Mouse (Mus musculus): Measurements from ENCODE around the gene Prox1. TPM values are rescaled to one million over a fixed set of nuclear protein-coding genes. Genes with fewer than 3 reads are reported as not detected.
A peak's percentile ranks its signal among the peaks of the same experiment; 100 is the strongest.

Prox1 gene
- 2.1 and 2.6 TPM in 2 replicates for polyA plus RNA-seq (2015; fragmentation: Nextera tagmentation; extraction: Ambion mirVana)

GRCm38 (mm10) chr1:190169911-190170818 is at the start of gene Prox1:
Gene Prox1 (minus strand): TSS chr1:190170714.
- WGBS, result under 1% methylated on average over 51 of the region's 62 CpGs
- H3K27me3 ChIP-seq, result peaks cover 77% of the 10 kb centered on the region
- peaks cover 50% of the 10 kb centered on the region for H3K4me1 ChIP-seq

DNA sequence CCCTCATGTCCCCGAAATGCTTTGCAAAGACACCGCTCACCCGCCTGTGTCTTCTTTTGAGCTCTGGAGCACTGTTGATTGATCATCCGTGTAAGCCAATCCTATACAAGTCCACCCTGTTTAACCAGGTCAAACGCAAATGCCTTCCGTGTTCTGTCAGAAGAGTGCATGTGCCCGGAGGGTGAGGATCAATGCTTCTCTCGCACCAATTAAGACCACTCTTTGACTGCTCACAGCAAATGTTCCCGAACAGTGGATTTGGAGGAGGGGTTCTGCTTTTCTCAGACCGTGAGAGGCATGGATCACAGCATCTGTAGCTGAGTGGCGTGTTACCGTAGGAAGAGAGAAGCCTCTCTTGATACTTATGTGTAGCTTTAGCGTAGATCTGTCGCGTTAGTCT is 46.1 kb upstream of the Prox1 start:
- H3K36me3 ChIP-seq, result no peaks in the 10 kb centered on the region
- H3K4me2 ChIP-seq, result no peak overlapping the region
- H3K9me3 ChIP-seq, result no peaks in the 10 kb centered on the region
- H3K27ac ChIP-seq, result no peak overlapping the region
- ATAC-seq (ENCODE audit: insufficient number of reproducible peaks, low FRiP score, low TSS enrichment, low read depth), result no peak
- H3K4me3 ChIP-seq, result no peak overlapping the region
- H3K4me1 ChIP-seq, result no peaks in the 10 kb centered on the region
- H3K27me3 ChIP-seq, result no peaks in the 10 kb centered on the region
- WGBS, result 80% methylated on average over 15 of the region's 15 CpGs
- H3K9ac ChIP-seq, result no peak overlapping the region

More at GRCm38 (mm10) chr1:190169911-190170818, at the start of gene Prox1:
- peak; percentile 73 for ATAC-seq (ENCODE audit: insufficient number of reproducible peaks, low FRiP score, low TSS enrichment, low read depth)
- H3K4me3 ChIP-seq, result peak within 1 kb of the TSS; percentile 64
- no peaks in the 10 kb centered on the region for H3K9me3 ChIP-seq
- peak within 1 kb of the TSS; percentile 47 for H3K27ac ChIP-seq
- H3K9ac ChIP-seq, result peak within 1 kb of the TSS; percentile 52
- no peaks in the 10 kb centered on the region for H3K36me3 ChIP-seq
- H3K4me2 ChIP-seq, result peak within 1 kb of the TSS; percentile 95

DNA sequence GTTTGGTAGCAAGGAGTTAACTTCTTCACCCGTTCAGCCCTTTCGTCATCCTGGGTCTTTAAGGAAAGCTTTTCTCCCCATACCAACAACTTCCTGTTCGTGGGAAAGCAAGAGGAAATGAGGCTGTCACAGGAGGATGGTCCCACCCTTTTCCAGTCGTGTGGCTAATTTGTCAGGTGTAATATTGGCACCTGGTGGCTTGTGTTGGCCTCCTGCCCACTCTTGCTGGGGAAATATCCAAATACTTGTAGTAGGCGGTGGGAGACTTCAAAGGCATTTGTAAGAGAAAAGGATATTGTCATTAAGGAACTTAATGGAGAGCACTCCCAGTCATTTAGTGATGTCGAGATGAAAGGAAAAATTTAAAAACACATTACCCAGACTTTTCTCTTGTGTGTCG is 44.1 kb upstream of the Prox1 start:
- H3K4me2 ChIP-seq, result no peak overlapping the region
- no peak for ATAC-seq (ENCODE audit: insufficient number of reproducible peaks, low FRiP score, low TSS enrichment, low read depth)
- H3K27me3 ChIP-seq, result no peaks in the 10 kb centered on the region
- no peaks in the 10 kb centered on the region for H3K36me3 ChIP-seq
- H3K4me3 ChIP-seq, result no peak overlapping the region
- no peak overlapping the region for H3K9ac ChIP-seq
- no peaks in the 10 kb centered on the region for H3K9me3 ChIP-seq
- no peaks in the 10 kb centered on the region for H3K4me1 ChIP-seq
- no peak overlapping the region for H3K27ac ChIP-seq
- WGBS, result 39% methylated on average over 7 of the region's 7 CpGs

- Histone ChIP-seq H3K4me2 (no peak overlapping the region), H3K9me3 (no peaks in the 10 kb centered on the region), H3K9ac (no peak overlapping the region), H3K4me1 (no peaks in the 10 kb centered on the region), H3K27me3 (no peaks in the 10 kb centered on the region), H3K27ac (no peak overlapping the region), H3K36me3 (no peaks in the 10 kb centered on the region), H3K4me3 (no peak overlapping the region)
- no peak for ATAC-seq (ENCODE audit: insufficient number of reproducible peaks, low FRiP score, low TSS enrichment, low read depth)
- 84% methylated on average over 6 of the region's 6 CpGs for WGBS
Observed at GRCm38 (mm10) chr1:190213175-190213574, 42.7 kb upstream of the Prox1 start.

DNA sequence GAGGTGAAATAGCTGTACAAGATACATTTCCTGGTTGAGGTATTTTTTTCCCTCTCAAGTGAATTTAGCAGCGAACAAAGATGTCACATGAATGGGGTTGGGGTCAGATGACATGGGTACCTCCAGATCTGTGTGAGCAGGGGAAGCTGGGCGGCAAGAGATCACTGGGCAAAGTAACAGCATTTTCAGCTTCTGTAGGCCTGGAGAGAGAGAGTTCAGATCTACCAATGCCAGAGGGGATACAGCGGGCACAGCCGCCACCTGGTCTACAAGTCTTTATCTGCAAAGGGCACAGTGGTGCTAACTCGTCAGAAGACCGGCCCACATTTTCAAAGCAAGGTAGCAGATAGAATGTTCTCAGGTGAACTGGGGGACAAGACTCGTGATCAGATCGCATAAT is 36.7 kb upstream of the Prox1 start:
- WGBS, result 88% methylated on average over 8 of the region's 8 CpGs

DNA sequence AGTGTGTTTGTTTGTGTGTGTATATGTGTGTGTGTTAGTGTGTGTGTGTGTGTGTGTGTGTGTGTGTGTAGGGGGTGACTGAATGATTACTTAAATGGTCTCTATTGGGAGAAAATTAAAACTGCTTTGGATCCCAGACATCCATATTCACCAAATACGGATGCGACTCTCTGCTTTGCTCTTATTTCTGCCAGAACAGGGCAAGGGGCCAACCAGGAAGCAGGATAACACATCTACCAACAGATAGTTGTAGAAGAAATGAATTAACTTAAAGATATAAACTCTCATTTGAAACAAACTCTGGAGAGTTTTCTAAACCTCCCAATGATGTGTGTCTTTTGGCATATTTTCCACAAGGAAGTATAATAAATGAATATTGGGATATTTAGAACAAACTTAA is 35.2 kb upstream of the Prox1 start:
- ATAC-seq (ENCODE audit: insufficient number of reproducible peaks, low FRiP score, low TSS enrichment, low read depth), result no peak
- H3K27me3 ChIP-seq, result no peaks in the 10 kb centered on the region
- no peak overlapping the region for H3K9ac ChIP-seq
- no peaks in the 10 kb centered on the region for H3K36me3 ChIP-seq
- no peak overlapping the region for H3K4me3 ChIP-seq
- no peaks in the 10 kb centered on the region for H3K9me3 ChIP-seq
- H3K27ac ChIP-seq, result no peak overlapping the region
- 96% methylated on average over 2 of the region's 2 CpGs for WGBS
- H3K4me2 ChIP-seq, result no peak overlapping the region
- H3K4me1 ChIP-seq, result no peaks in the 10 kb centered on the region

More for the DNA sequence above, 36.7 kb upstream of the Prox1 start:
- Histone ChIP-seq H3K4me3 (no peak overlapping the region), H3K27ac (no peak overlapping the region), H3K36me3 (no peaks in the 10 kb centered on the region), H3K27me3 (no peaks in the 10 kb centered on the region), H3K4me1 (no peaks in the 10 kb centered on the region), H3K9me3 (no peaks in the 10 kb centered on the region), H3K4me2 (no peak overlapping the region), H3K9ac (no peak overlapping the region)
- no peak for ATAC-seq (ENCODE audit: insufficient number of reproducible peaks, low FRiP score, low TSS enrichment, low read depth)

- H3K9ac ChIP-seq, result no peak overlapping the region
- H3K27me3 ChIP-seq, result no peaks in the 10 kb centered on the region
- no peak overlapping the region for H3K4me2 ChIP-seq
- no peak overlapping the region for H3K27ac ChIP-seq
- WGBS, result 57% methylated on average over 10 of the region's 10 CpGs
- no peak overlapping the region for H3K4me3 ChIP-seq
- H3K36me3 ChIP-seq, result no peaks in the 10 kb centered on the region
- H3K4me1 ChIP-seq, result no peaks in the 10 kb centered on the region
- ATAC-seq (ENCODE audit: insufficient number of reproducible peaks, low FRiP score, low TSS enrichment, low read depth), result no peak
- no peaks in the 10 kb centered on the region for H3K9me3 ChIP-seq
Observed at GRCm38 (mm10) chr1:190204378-190205070, 34.0 kb upstream of the Prox1 start.

DNA sequence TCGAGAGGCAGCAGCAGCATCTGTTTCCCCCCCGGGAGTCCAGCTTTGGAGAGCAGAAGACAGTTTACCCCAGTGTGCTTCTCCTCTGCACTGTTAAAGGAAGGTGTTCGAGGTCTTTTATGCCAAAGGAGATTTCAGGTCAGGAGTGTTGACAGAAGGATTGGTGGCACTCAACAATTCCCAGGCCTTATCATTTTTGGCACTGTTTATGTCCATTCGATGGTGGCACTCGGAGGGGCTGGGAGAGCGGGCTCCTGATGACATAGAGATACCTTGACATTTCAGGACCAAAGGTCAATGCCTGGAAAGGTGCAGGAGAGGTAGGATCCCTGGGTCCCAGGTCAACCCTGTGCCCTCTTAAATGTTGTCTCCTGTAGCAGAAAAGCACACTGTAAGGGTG is 31.2 kb upstream of the Prox1 start:
- Histone ChIP-seq H3K36me3 (no peaks in the 10 kb centered on the region), H3K4me1 (no peaks in the 10 kb centered on the region), H3K4me2 (no peak overlapping the region), H3K27me3 (no peaks in the 10 kb centered on the region), H3K4me3 (no peak overlapping the region), H3K9me3 (no peaks in the 10 kb centered on the region), H3K9ac (no peak overlapping the region), H3K27ac (no peak overlapping the region)
- WGBS, result 84% methylated on average over 6 of the region's 6 CpGs
- no peak for ATAC-seq (ENCODE audit: insufficient number of reproducible peaks, low FRiP score, low TSS enrichment, low read depth)

- Histone ChIP-seq H3K36me3 (no peaks in the 10 kb centered on the region), H3K27me3 (no peaks in the 10 kb centered on the region), H3K4me2 (no peak overlapping the region), H3K4me1 (no peaks in the 10 kb centered on the region), H3K9me3 (no peaks in the 10 kb centered on the region), H3K4me3 (no peak overlapping the region), H3K27ac (no peak overlapping the region), H3K9ac (no peak overlapping the region)
- ATAC-seq (ENCODE audit: insufficient number of reproducible peaks, low FRiP score, low TSS enrichment, low read depth), result no peak
- 88% methylated on average over 4 of the region's 4 CpGs for WGBS
Observed at GRCm38 (mm10) chr1:190200996-190201395, 30.5 kb upstream of the Prox1 start.

DNA sequence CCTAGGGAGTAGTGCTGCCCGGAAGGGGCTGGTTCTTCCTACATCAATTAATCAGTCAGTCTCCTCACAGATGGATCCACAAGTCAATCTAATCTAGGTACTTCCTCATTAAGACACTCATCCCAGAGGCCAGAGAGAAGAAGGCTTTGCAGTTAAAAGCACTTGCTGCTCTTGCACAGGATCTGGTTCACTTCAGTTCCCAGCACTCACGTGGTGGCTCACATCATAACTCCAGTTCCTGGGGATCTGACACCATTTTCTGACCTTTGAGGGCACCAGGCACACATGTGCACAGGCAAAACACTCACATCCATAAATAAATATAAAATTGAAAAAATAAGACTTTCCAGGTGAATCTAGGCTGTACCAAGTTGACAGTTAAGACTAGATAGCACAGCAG is 27.7 kb upstream of the Prox1 start:
- WGBS, result 75% methylated on average over 2 of the region's 2 CpGs

DNA sequence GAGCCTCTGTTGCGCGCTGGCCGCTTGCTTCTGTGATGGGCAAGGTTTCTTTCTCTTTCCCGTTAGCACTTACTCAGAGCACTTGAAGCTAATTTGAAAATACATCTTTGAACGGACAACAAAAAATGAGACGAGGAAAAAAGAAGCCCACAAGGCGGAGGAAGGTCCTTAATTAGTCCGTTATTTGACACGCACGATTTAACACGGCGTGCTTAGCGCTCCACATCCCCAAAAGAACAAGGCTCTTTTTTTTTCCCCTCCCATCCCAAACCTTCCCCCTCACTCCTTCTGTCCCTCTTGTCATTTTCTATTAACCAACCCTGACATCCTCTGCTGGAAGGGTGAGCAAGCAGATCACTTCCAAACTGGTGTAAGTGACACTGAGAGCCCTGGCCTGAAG is 21.5 kb upstream of the Prox1 start:
- H3K4me3 ChIP-seq, result no peak overlapping the region
- ATAC-seq (ENCODE audit: insufficient number of reproducible peaks, low FRiP score, low TSS enrichment, low read depth), result no peak
- H3K36me3 ChIP-seq, result no peaks in the 10 kb centered on the region
- no peak overlapping the region for H3K4me2 ChIP-seq
- no peaks in the 10 kb centered on the region for H3K9me3 ChIP-seq
- no peak overlapping the region for H3K9ac ChIP-seq
- no peak overlapping the region for H3K27ac ChIP-seq
- H3K4me1 ChIP-seq, result 0 out of 2 replicates have a peak, but pooled peaks cover 3% of the 10 kb centered on the region
- H3K27me3 ChIP-seq, result 0 out of 2 replicates have a peak, but pooled peaks cover 2% of the 10 kb centered on the region
- WGBS, result 64% methylated on average over 13 of the region's 13 CpGs

More for the DNA sequence above, 27.7 kb upstream of the Prox1 start:
- H3K36me3 ChIP-seq, result no peaks in the 10 kb centered on the region
- H3K4me1 ChIP-seq, result no peaks in the 10 kb centered on the region
- H3K27me3 ChIP-seq, result no peaks in the 10 kb centered on the region
- H3K9ac ChIP-seq, result no peak overlapping the region
- no peak overlapping the region for H3K4me3 ChIP-seq
- no peak overlapping the region for H3K27ac ChIP-seq
- ATAC-seq (ENCODE audit: insufficient number of reproducible peaks, low FRiP score, low TSS enrichment, low read depth), result no peak
- H3K4me2 ChIP-seq, result no peak overlapping the region
- no peaks in the 10 kb centered on the region for H3K9me3 ChIP-seq

Data from limb, embryonic 15.5 days (tissue).